Mouse (Mus musculus) embryonic facial prominence, embryonic 12.5 days (tissue): ENCODE results near the gene Clhc1. TPM values are rescaled to one million over a fixed set of nuclear protein-coding genes. Genes with fewer than 3 reads are reported as not detected.

ENCODE experiments used
- ATAC-seq: fragments of 200-750 bp; cut with Nextera tagmentation; 2 replicates; pipeline ENCODE4 v1.8.0; 2017; ENCODE audit not compliant: insufficient number of reproducible peaks, insufficient read depth, low FRiP score, low TSS enrichment
- H3K27ac ChIP-seq: fragments of 300-500 bp; sonication (generic); 2 replicates; pipeline ENCODE4 v1.5.1; 2016; ENCODE audit warnings: mild to moderate bottlenecking
- H3K27me3 ChIP-seq: fragments of 300-500 bp; sonication (generic); 2 replicates; pipeline ENCODE4 v1.6.1; 2016; ENCODE audit warnings: mild to moderate bottlenecking, moderate library complexity
- H3K36me3 ChIP-seq: fragments of 300-500 bp; sonication (generic); 2 replicates; pipeline ENCODE4 v1.6.1; 2016; ENCODE audit warnings: mild to moderate bottlenecking
- H3K4me1 ChIP-seq: fragments of 300-500 bp; sonication (generic); 2 replicates; pipeline ENCODE4 v1.6.1; 2016
- H3K4me2 ChIP-seq: fragments of 300-500 bp; sonication (generic); replicated peaks from 2 replicates; pipeline ENCODE4 v1.6.1; 2016; ENCODE audit warnings: mild to moderate bottlenecking, moderate library complexity
- H3K4me3 ChIP-seq: fragments of 300-500 bp; sonication (generic); 2 replicates; pipeline ENCODE4 v1.5.1; 2016; ENCODE audit warnings: mild to moderate bottlenecking
- H3K9ac ChIP-seq: fragments of 300-500 bp; sonication (generic); 2 replicates; pipeline ENCODE4 v1.6.1; 2016; ENCODE audit warnings: mild to moderate bottlenecking, moderate library complexity
- H3K9me3 ChIP-seq: fragments of 300-500 bp; sonication (generic); 2 replicates; pipeline ENCODE4 v1.6.1; 2016; ENCODE audit warnings: mild to moderate bottlenecking, moderate library complexity
- WGBS: fragments of 180-500 bp; shearing (Covaris S2); methylation state at CpG from one replicate; pipeline ENCODE4 v1.1.7; 2016; 5-methylcytosine and 5-hydroxymethylcytosine counted together
- polyA plus RNA-seq: library from polyadenylated mRNA; unstranded; fragments of >200 nt; fragmentation: Nextera tagmentation; extraction: Ambion mirVana; gene quantifications from 2 replicates; pipeline ENCODE4 v1.2.1, GENCODE M21; 2016

The Clhc1 gene
- polyA plus RNA-seq = 0.19 TPM in 1 of 2 replicates, not detected in the other

GRCm38 (mm10) chr11:29547752-29548503, at the start of gene Clhc1, which contains the start of gene Rps27a:
Gene Clhc1 (plus strand): TSS chr11:29547950.
Gene Rps27a (minus strand): TSS chr11:29548109.
- H3K9me3 ChIP-seq = no peaks in the 10 kb centered on the region
- H3K27ac ChIP-seq = peak within 1 kb of the TSS; percentile 83
- peak; percentile 97 for ATAC-seq
- H3K4me2 ChIP-seq = peak within 1 kb of the TSS; percentile 60
- peak within 1 kb of the TSS; percentile 93 for H3K9ac ChIP-seq
- peaks cover 8% of the 10 kb centered on the region; the same call in 1 of the 2 replicates for H3K4me1 ChIP-seq
- WGBS = under 1% methylated on average over 46 of the region's 46 CpGs
- H3K4me3 ChIP-seq = peak within 1 kb of the TSS; percentile 80
- H3K27me3 ChIP-seq = no peaks in the 10 kb centered on the region
- H3K36me3 ChIP-seq = peaks cover 27% of the 10 kb centered on the region

GRCm38 (mm10) chr11:29503948-29504893, 43.5 kb upstream of the Clhc1 start:
- Histone ChIP-seq H3K4me2 (no peak overlapping the region), H3K36me3 (peaks cover 28% of the 10 kb centered on the region), H3K9ac (no peak overlapping the region), H3K27ac (no peak overlapping the region), H3K9me3 (no peaks in the 10 kb centered on the region), H3K4me3 (no peak overlapping the region), H3K27me3 (no peaks in the 10 kb centered on the region), H3K4me1 (no peaks in the 10 kb centered on the region)
- no peak for ATAC-seq
- 92% methylated on average over 10 of the region's 10 CpGs for WGBS

- H3K4me3 ChIP-seq = no peak overlapping the region
Measured at GRCm38 (mm10) chr11:29504899-29505625, 42.7 kb upstream of the Clhc1 start.

GRCm38 (mm10) chr11:29509421-29509820, 38.3 kb upstream of the Clhc1 start:
- no peaks in the 10 kb centered on the region for H3K9me3 ChIP-seq
- H3K4me1 ChIP-seq = peaks cover 5% of the 10 kb centered on the region; the same call in 1 of the 2 replicates
- H3K27me3 ChIP-seq = no peaks in the 10 kb centered on the region
- H3K9ac ChIP-seq = no peak overlapping the region
- peaks cover 10% of the 10 kb centered on the region for H3K36me3 ChIP-seq
- no peak overlapping the region for H3K27ac ChIP-seq
- no peak overlapping the region for H3K4me3 ChIP-seq
- no peak for ATAC-seq
- 98% methylated on average over 1 of the region's 1 CpGs for WGBS
- no peak overlapping the region for H3K4me2 ChIP-seq

More at GRCm38 (mm10) chr11:29504899-29505625, 42.7 kb upstream of the Clhc1 start:
- H3K4me1 ChIP-seq = no peaks in the 10 kb centered on the region
- peaks cover 23% of the 10 kb centered on the region for H3K36me3 ChIP-seq
- no peaks in the 10 kb centered on the region for H3K27me3 ChIP-seq
- no peak overlapping the region for H3K4me2 ChIP-seq
- ATAC-seq = no peak
- WGBS = 92% methylated on average over 2 of the region's 2 CpGs
- no peak overlapping the region for H3K27ac ChIP-seq
- no peaks in the 10 kb centered on the region for H3K9me3 ChIP-seq
- no peak overlapping the region for H3K9ac ChIP-seq

GRCm38 (mm10) chr11:29512818-29513535, 34.8 kb upstream of the Clhc1 start:
- Histone ChIP-seq H3K27me3 (no peaks in the 10 kb centered on the region), H3K4me3 (no peak overlapping the region), H3K4me1 (peaks cover 5% of the 10 kb centered on the region; the same call in 1 of the 2 replicates), H3K4me2 (no peak overlapping the region), H3K9ac (no peak overlapping the region), H3K27ac (no peak overlapping the region), H3K9me3 (no peaks in the 10 kb centered on the region), H3K36me3 (0 out of 2 replicates have a peak, but pooled peaks cover 4% of the 10 kb centered on the region)
- no peak for ATAC-seq
- 92% methylated on average over 4 of the region's 4 CpGs for WGBS

- H3K9ac ChIP-seq = peak overlapping the region; percentile 63
- peak overlapping the region; percentile 58 for H3K4me2 ChIP-seq
- ATAC-seq = no peak
- H3K9me3 ChIP-seq = no peaks in the 10 kb centered on the region
- H3K4me1 ChIP-seq = peaks cover 5% of the 10 kb centered on the region; the same call in 1 of the 2 replicates
- H3K27ac ChIP-seq = peak overlapping the region; percentile 72
- WGBS = 23% methylated on average over 10 of the region's 10 CpGs
- 0 out of 2 replicates have a peak, but pooled peaks cover 4% of the 10 kb centered on the region for H3K36me3 ChIP-seq
- H3K27me3 ChIP-seq = no peaks in the 10 kb centered on the region
- H3K4me3 ChIP-seq = peak overlapping the region; percentile 62
Measured at GRCm38 (mm10) chr11:29514325-29514681, 33.4 kb upstream of the Clhc1 start.

GRCm38 (mm10) chr11:29514682-29515412, 32.9 kb upstream of the Clhc1 start, which contains the start of gene Prorsd1:
Gene Prorsd1 (minus strand): TSS chr11:29515033.
- 3% methylated on average over 40 of the region's 40 CpGs for WGBS
- H3K27ac ChIP-seq = peak within 1 kb of the TSS; percentile 72

GRCm38 (mm10) chr11:29525988-29526794, 21.6 kb upstream of the Clhc1 start, which contains the start of gene Mtif2:
Gene Mtif2 (plus strand): TSS chr11:29526408.
- peak within 1 kb of the TSS; percentile 71 for H3K4me2 ChIP-seq
- no peaks in the 10 kb centered on the region for H3K9me3 ChIP-seq
- peak within 1 kb of the TSS; percentile 84 for H3K27ac ChIP-seq
- WGBS = 3% methylated on average over 47 of the region's 47 CpGs
- ATAC-seq = peak; percentile 89
- no peaks in the 10 kb centered on the region for H3K27me3 ChIP-seq
- H3K9ac ChIP-seq = peak within 1 kb of the TSS; percentile 66
- H3K4me1 ChIP-seq = peaks cover 7% of the 10 kb centered on the region
- peak within 1 kb of the TSS; percentile 68 for H3K4me3 ChIP-seq
- H3K36me3 ChIP-seq = peaks cover 8% of the 10 kb centered on the region; the same call in 1 of the 2 replicates

More at GRCm38 (mm10) chr11:29514682-29515412, 32.9 kb upstream of the Clhc1 start, which contains the start of gene Prorsd1:
- H3K9me3 ChIP-seq = no peaks in the 10 kb centered on the region
- H3K36me3 ChIP-seq = 0 out of 2 replicates have a peak, but pooled peaks cover 4% of the 10 kb centered on the region
- peaks cover 5% of the 10 kb centered on the region; the same call in 1 of the 2 replicates for H3K4me1 ChIP-seq
- H3K4me3 ChIP-seq = peak within 1 kb of the TSS; percentile 62
- H3K9ac ChIP-seq = peak within 1 kb of the TSS; percentile 63
- H3K4me2 ChIP-seq = peak within 1 kb of the TSS; percentile 58
- no peaks in the 10 kb centered on the region for H3K27me3 ChIP-seq
- peak; percentile 96 for ATAC-seq

- Histone ChIP-seq H3K36me3 (peaks cover 43% of the 10 kb centered on the region), H3K9me3 (no peaks in the 10 kb centered on the region), H3K9ac (no peak overlapping the region), H3K27me3 (no peaks in the 10 kb centered on the region), H3K4me2 (no peak overlapping the region), H3K27ac (no peak overlapping the region), H3K4me3 (no peak overlapping the region), H3K4me1 (no peaks in the 10 kb centered on the region)
- ATAC-seq = no peak
- WGBS = 92% methylated on average over 1 of the region's 1 CpGs
Measured at GRCm38 (mm10) chr11:29538201-29538600, 9.5 kb upstream of the Clhc1 start.
